Mouse (Mus musculus): Measurements from ENCODE around the gene Egflam. TPM values are rescaled to one million over a fixed set of nuclear protein-coding genes. Genes with fewer than 3 reads are reported as not detected.

Egflam gene
- polyA plus RNA-seq, 2 experiments = 12.3 to 14.1 TPM

DNA sequence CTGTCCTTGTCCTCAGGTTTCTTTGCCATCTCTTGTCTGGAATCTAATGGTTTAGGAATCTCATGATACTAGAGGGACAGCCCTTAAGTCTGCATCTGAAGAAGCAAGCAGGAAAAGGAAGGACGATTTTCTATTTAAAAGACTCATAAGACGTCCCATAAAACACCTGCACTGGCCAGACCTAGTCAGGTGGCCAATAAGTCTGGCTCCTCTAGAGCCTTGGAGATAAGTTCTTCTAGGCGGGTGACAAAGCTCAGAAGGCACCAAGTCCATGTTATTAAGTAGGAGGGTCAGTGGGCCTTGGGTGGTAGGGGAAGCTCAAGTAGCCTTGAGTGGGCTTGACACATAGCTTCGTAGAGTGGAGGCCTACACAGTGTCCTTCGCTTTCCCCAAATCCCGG lies 240.5 kb downstream of the Egflam start:
- ATAC-seq (ENCODE audit: low FRiP score, low read depth) (no peak), DNase-seq (ENCODE audit: low spot score) (no peak)
- H3K27me3 ChIP-seq (ENCODE audit: control insufficient read depth, insufficient read depth, low read length) = no peaks in the 10 kb centered on the region
- no peak overlapping the region for H3K9ac ChIP-seq (ENCODE audit: low read depth, low read length, severe bottlenecking)
- 0 out of 2 replicates have a peak, but pooled peaks cover under 1% of the 10 kb centered on the region for H3K4me1 ChIP-seq (ENCODE audit: control insufficient read depth, insufficient read depth, low read length)
- WGBS = 91% methylated on average over 6 of the region's 6 CpGs
- no peak for TF ChIP-seq POLR2A (IDR thresholded peaks at IDR 0.05; ENCODE audit: borderline replicate concordance, extremely low read depth, insufficient read depth, insufficient read length)
- no peaks in the 10 kb centered on the region for H3K9me3 ChIP-seq (ENCODE audit: control insufficient read depth, low read length)
- H3K4me2 ChIP-seq (replicated peaks; ENCODE audit: low read depth, low read length, severe bottlenecking) = no peak overlapping the region
- no peak overlapping the region for H3K4me3 ChIP-seq (replicated peaks; ENCODE audit: low read length)
- H3K36me3 ChIP-seq (ENCODE audit: control insufficient read depth, insufficient read depth, low read length) = peaks cover 18% of the 10 kb centered on the region
- H3K27ac ChIP-seq (replicated peaks; ENCODE audit: low read depth, low read length) = no peak overlapping the region

Data from limb, embryonic 14.5 days (tissue).